Mouse (Mus musculus) layer of hippocampus, adult 11-12 months (tissue): ENCODE measurements around the gene Spata13.

ENCODE experiments used
- DNase-seq: peaks from one replicate; pipeline ENCODE4 v3.0.0; 2022; ENCODE audit warnings: low spot score

The Spata13 gene

DNA sequence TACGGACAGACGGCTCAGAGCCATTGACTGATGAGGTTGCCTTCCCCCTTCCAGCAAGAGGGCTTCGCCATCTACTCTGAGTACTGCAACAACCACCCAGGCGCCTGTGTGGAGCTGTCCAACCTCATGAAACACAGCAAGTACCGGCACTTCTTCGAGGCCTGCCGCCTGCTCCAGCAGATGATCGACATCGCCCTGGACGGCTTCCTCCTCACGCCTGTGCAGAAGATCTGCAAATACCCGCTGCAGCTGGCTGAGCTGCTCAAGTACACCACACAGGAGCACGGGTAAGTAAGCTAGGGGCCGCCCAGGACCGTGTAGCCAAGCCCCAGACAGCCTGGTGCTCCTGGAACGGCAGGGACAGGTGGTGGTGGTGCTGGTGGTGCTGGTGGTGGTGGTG lies 117.8 kb downstream of the Spata13 start:
- no peak for DNase-seq

DNA sequence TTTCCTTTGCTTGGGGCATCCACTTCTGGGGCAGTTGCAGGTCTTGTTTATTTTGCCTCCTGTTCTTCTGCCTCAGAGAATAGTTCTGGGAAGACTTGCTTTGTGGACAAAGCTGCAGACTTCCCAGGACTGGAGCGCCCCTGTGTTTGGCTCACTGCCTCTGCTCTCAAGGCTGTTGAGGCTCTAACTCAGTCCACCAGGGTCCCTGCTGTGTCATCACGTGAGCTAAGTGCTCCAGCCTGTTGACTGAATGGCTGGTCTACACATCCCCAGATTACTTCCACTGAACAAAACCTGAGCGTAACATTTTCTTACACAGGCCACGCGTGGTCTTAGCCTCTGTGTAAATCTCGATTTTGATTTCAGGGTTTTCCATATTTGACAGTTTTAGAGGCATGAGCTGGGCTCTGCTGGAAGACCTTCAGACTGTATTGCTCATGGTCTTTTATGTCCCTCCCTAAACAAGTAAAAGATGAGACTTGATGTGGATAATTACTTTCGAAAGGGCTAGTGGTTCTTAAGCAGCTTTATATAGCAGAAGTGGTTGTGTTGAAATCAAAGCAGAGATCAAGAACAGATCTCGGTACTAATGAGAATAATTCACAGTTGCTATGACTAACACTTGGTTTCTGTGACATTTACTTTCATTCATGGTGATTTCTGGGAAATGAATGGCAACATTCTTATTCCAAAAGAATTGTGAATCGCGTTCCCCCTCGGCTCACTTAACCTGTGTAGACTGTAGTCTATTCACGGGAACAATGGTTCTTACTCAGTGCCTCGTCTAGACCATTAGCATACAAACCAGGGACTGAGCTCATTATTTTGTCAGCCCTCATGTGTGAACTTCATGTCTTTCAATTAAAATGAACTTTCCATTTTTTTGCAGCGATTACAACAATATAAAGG lies 119.3 kb downstream of the Spata13 start:
- DNase-seq = no peak

DNA sequence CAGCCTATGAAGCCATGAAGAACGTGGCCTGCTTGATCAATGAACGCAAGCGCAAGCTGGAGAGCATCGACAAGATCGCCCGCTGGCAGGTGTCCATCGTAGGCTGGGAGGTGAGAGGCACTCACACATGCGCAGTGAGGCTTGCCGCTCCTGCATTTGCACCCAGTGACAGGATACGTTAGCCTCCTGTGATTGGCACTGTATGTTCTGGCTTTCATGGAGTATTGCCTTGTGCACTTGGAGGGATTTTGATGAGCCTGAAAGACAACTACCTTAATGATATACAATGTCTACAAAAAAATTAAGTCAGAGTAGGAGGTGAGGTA lies 120.0 kb downstream of the Spata13 start:
- DNase-seq = no peak

DNA sequence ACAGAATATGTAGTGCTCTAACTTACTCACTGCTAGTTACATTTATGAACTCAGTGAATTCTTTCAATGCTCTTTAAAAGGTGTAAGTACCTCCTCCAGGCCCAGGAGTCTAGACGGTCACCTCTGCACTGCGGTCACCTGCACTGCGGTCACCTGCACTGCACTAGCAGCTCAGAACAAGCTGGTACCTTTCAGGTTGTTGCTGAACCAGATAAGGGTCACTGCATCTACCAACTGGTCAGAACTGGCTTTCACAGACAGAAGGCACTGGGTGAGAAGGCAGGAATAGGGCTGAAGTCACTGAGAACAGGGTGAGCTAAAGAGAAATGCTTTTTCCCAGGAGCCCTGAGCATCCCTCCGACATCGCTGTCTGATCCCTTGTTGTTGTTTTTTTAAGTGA lies 120.9 kb downstream of the Spata13 start:
- DNase-seq = no peak

DNA sequence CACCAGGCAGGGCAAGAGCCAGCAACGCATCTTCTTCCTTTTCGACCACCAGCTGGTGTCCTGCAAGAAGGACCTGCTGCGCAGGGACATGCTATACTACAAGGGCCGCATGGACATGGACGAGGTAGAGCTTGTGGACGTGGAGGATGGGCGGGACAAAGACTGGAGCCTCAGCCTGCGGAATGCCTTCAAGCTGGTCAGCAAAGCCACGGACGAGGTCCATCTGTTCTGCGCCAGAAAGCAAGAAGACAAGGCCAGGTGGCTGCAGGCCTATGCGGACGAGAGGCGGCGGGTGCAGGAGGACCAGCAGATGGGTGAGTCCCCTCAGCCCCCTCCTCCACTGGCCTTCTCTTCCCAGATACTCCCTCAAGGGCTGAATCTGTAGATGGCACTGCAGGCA lies 122.5 kb downstream of the Spata13 start:
- no peak for DNase-seq

DNA sequence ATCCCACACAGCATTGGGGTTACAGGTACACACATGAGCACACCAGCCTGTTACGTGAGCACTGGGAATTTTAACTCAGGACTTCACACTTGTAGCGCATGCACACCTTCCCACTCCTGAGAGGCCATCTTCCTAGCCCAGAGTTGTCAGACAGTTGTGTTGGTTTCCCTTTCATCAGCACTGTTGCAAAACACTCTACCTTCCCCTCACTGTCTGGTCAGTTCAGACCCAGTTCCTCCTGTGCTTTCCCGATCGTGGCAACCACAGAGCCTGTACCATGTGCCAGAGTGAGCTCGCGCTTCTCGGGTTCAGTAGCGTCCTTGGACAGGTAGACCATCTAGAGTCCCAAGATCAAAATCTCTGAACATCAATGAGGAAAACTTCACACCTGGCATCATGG lies 123.5 kb downstream of the Spata13 start:
- DNase-seq = peak; percentile 37

DNA sequence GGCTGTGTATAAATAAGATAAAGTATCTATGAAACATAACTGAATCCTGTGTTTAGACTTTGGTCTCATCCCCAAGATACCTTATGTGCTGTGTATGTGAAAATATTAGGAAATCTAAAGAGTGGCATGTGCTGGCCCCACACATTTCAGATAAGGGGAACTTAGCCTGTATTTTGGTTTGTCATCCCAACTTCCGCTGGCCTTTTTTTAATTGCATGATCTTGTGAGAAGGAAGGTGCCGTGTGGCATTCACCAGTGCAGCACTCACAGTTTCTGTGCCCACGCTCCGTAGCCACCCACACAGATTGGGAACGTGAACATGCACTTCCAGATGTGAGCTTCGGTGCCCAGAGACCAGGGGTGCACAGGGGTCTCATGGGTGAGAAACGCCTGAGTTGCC lies 123.9 kb downstream of the Spata13 start:
- no peak for DNase-seq

DNA sequence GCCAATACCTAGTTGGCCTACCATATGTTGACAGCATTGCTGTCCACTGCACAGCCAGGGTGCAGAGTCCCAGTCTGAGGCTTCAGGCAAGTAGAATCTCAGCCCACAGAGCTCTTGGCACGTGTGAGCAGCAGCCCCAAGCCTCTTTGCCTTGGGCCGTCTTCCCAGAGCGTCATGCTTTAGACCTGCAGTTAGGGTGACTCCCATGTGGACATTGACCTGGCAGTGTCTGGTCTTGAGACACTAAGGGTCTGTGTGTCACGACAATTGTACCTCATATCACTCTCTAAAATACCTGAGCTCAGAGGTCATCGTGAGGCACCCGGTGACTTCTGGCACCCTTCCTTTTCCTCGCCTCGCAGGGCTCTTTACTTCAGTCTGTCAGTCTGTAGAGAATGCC lies 125.3 kb downstream of the Spata13 start:
- DNase-seq = no peak

DNA sequence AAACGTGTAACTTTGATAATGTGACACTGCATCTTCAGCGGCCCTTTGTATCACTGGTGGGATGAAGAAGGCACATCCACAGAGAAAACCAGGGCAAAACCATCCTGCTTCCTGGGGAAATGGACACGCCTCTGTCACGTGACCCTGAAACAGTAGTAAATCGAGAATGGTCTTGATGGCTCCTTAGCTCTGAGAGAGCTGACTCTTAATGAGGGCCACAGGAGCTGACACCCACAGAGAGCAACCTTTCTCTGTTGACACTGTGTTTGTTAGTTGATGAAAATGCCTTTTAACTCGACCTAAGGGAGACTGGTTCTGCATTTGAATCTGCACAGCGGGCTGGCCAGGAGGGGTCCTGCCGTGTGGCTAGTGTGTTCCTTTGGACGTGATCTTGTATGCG lies 128.0 kb downstream of the Spata13 start:
- no peak for DNase-seq

DNA sequence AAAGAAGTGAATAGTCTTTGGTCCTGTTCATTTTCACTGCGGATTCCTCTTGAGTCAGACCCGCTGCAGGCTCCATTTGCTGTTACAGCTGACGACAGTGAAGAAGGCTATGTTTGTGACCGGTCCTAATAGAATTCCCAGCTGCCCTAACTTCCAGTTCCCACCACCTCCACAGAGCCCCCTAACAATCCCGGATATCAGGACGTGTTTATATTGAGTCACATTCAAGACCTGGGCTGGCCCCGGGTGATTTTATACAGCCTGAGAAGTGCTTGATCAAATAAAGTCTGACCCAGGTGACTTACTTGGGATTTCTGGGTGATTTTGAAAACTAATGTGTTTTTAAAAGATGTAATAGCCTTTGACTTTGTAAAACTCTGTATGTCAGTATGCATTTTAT lies 129.0 kb downstream of the Spata13 start:
- no peak for DNase-seq

DNA sequence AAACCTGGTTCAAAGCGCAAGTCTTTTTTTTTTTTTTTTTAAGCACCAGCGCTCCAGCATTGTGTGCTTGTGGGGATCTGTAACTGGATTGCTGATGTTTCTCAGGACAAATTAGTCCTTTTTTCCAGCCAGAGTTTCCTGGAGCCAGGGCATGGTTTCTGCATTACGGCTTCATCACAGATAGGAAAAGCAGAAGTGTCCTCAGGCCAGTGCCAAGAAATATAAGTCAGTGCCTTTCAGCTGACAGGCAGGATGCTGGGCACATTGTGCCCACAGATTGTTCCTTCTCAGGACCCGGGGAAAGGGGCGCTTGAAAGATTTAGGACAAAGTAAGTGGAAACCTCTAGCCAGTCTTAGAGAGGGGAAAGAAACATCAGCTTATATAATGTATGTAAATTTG lies 129.9 kb downstream of the Spata13 start:
- no peak for DNase-seq

DNA sequence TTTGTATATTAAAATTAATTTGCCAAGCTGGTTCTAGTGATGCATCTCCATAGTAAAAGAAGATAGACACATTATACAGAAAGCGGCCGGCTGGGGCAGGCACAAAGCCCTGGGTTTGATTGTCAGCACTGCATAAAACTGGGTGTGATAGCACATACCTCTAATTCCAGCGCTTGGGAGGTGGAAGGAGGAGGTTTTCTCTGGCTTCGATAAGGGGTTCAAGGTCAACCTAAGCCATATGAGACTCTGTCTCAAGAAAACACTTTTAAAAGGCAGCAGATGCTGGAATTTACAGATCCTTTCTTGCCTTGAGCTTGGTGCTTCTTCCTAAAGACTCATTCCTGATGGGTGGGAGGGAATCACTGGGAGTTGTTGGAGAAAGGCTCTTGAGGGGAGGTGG lies 130.7 kb downstream of the Spata13 start:
- no peak for DNase-seq

DNA sequence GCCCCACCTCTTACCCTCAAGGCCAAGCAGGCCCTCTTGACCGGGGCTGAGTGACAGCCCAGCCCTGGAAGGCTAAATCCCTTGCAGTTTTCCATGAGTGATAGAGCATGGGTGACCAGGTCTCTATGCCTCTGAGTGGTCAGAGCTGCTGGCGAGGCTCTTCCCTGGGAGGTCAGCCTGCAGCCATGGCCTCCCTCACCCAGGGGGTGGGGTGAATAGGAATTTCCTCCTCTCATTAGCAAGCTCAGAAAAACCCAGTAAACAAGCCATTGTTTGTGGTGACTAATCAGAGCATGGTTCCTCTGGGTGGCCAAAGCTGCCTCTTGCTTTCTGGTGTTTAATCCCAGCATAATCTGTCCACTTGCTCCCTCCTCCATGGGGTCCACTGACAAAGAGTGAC lies 131.2 kb downstream of the Spata13 start:
- no peak for DNase-seq

DNA sequence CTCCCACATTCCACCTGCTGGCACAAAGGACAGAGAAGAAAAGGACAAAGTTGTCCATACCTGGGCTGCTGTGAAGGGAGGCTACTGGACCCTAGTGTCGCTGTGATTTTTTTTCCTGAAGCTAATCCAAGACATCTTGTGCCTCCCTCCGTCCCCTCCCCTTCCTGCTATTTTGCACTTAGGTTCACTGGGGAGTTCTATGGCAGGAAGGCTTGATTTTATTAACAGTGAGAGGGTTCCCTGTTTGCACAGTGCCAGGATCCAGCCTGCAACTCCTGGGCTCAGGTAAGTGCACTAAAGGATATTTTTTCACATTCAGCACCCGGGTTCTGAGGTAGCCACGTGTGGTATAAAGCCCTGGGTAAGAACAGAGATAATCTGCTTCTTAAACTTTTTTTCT lies 134.1 kb downstream of the Spata13 start, which contains the start of gene C1qtnf9:
TSS of gene C1qtnf9 (plus strand) at position 251 of the 400 bp plus-strand sequence.
- DNase-seq = no peak

DNA sequence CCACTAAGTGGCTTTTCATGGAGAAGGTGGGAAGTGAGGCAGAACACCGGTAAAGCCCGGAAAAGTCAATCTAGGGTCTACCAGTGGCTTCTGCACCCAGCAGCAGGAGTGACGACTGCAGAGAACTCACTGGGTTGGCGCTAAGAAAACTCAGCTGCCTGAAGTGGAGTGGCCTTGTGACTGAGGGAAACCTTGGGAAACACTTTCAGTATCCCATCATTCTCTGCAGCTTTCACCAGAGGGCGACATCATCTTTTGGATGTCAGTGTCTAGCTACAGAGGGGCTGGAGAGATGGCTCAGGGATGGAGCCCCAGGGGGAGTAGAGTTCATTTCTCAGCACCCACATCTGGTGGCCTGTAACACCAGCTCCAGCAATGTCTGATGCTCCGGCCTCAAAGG lies 135.5 kb downstream of the Spata13 start:
- no peak for DNase-seq

DNA sequence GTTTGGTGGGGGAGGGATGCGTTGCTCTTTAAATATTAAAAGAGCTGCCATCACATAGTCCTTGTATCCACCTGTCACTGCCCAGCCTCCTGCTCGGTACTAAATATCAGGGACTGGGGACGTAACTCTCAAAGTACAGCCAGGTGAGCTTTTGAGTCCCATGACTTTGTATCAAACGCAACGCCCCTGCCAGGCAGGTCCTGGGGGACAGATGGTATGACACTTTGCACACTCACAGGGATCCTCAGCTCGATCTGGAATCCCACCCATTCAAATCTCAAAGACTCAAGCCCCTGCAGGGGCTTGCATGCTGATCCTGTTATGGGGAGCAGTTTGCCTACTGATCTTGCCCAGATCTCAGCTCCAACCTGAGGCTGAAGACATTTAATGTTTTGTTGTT lies 136.8 kb downstream of the Spata13 start:
- DNase-seq = no peak

DNA sequence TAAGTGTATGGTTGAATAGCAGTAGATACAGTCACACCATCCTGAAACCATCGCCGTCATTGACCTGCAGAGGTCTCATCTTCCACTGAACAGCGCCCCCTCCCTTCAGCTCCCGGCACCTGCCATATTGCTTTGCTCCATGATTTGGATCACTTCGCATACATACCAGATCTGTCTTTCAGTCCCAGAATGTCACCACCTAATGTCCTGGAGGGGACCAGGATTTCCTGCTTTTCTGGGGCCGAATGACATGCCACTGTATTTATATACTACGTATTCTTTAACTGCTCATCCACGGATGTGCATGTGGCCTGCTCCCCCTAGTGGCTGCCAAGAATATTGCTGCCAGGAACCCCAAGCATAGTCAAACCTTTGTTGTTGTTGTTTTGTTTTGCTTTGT lies 137.3 kb downstream of the Spata13 start:
- DNase-seq = peak; percentile 78

DNA sequence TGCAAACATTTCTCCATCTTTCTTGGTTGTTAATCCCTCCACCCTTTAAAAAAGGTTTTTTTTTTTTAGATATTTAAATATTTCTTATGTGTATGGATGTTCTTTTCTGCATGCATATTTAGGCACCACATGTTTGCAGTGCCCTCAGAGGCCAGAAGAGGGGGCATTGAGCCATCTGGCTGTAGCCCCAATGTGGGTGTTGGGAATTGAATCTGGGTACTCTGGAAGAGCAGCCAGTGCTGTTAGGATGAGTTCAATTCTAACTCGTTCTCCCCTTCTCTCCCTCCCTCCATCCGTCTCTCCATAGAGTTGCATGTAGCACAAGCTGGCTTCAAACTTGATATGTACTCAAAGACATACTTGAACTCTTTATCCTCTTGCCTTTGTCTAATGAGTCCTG lies 139.7 kb downstream of the Spata13 start:
- DNase-seq = no peak

DNA sequence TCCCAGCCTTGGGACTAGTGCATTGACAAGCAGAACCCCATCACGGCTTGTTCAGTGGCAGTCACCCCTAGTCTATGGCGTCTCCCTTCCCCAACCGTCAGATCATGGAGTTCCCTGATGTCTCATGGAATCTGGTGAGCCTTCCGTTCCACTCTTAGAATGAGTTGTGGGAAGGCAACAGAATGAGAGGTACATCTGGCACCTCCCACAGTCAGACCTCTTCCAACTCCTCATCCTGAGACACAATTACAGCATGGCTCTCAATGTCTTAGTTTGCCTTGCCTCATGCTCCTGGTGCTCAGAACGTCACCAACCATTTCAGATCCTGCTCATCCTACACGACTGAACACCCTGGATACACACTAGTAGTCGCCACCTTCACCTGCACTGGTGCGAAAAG lies 142.7 kb downstream of the Spata13 start:
- DNase-seq = no peak

DNA sequence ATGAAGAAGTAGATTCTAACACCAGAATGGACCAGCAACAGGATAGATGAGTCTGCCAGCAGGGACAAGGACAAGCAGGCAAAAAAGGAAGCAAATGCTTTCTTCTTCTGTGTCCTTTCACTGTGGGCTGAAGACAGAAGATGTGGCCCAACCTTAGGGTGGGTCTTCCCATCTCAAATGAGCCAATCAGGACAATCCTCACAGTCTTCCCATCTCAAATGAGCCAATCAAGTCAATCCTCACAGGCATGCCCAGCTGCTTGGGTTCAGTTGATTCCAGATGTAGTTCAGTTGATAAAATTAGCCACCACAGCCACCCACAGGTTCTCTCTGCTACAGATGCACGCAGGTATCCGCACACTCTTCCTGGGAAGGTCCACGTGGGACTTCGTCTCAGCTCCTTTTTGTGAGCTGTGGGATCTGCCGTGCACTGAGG lies 143.7 kb downstream of the Spata13 start:
- DNase-seq = no peak

DNA sequence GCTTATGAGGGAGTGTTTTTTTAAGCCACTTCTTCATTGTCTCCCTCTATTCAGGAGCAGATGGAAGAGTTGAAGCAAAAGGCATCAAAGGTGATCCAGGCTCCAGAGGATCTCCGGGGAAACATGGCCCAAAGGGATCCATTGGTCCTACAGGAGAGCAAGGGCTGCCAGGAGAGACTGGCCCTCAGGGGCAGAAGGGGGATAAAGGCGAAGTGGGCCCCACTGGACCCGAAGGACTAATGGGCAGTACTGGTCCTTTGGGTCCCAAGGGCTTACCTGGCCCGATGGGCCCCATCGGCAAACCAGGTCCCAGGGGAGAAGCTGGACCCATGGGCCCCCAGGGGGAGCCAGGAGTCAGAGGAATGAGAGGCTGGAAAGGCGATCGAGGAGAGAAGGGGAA lies 145.4 kb downstream of the Spata13 start:
- DNase-seq = no peak

DNA sequence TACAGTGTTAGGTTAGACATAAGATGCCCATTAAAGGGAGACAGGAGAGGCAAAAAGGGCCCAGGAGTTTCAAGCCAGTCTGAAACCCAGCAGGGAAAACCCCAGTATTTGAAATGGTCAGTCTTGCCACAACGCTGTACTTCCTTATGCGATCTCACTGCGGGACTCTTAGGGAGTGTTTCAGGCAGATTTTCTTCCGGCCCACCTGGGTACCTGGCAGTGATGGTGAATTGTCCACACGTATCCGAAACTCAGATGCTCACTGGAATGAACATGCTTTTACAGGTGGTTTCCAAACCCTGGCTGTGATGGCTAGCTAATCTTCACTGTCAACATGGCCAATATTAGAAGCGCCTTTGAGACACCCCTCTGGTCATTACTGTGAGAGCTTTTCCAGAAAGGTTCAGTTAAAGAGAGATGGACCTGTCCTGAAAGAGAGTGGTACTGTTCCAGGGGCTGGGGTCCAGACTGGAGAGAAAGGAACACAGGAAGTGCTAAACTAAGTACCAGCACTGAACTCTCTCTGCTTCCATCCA lies 148.4 kb downstream of the Spata13 start:
- no peak for DNase-seq

DNA sequence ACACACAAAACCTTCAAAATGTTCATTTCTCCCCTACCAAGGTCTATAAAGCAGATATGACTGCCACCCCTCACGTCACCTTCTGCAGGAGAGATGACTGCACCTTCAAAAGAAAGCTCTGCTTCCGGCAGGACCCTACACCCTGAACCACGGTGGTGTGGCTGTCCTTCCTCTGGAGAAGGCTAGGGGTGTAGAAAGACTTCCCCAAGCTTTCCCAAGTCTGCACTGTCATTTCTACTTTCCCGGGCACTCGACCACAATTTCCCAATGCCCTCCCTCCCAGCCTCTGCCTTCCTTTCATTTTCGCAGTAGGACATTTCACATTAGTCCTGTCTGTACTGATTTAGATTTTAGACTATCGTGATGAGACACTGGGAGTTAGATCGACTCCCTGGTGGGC lies 149.4 kb downstream of the Spata13 start:
- DNase-seq = no peak
